Mouse (Mus musculus) spleen, adult 2 months (tissue): ENCODE measurements around the gene Hoxa4. TPM values are rescaled to one million over a fixed set of nuclear protein-coding genes. Genes with fewer than 3 reads are reported as not detected.

Experiments used
- DNase-seq, 2 experiments: peaks; one replicate each; pipeline versions ENCODE4 v3.0.0 to v3.0.0-alpha.2; 2012 to 2021; ENCODE audit warnings: low spot score in 2 of 2, low read depth in 1 of 2
- H3K27ac ChIP-seq: fragments of 200-500 bp; 2 replicates; pipeline ENCODE4 v1.5.1; 2012; ENCODE audit warnings: low read length, inconsistent platforms; ENCODE audit not compliant: insufficient read depth
- H3K27me3 ChIP-seq: fragments of 200-500 bp; 2 replicates; pipeline ENCODE4 v1.6.1; 2012; ENCODE audit warnings: mild to moderate bottlenecking, moderate library complexity, low read length, inconsistent platforms; ENCODE audit not compliant: control insufficient read depth, insufficient read depth
- H3K36me3 ChIP-seq: fragments of 200-500 bp; 2 replicates; pipeline ENCODE4 v1.6.1; 2012; ENCODE audit warnings: mild to moderate bottlenecking, low read length, inconsistent platforms; ENCODE audit not compliant: control insufficient read depth, insufficient read depth
- H3K4me1 ChIP-seq: fragments of 200-500 bp; 2 replicates; pipeline ENCODE4 v1.6.1; 2011; ENCODE audit warnings: inconsistent platforms; ENCODE audit not compliant: control insufficient read depth, insufficient read depth, insufficient read length
- H3K4me3 ChIP-seq: fragments of 200-500 bp; 2 replicates; pipeline ENCODE4 v1.5.1; 2011; ENCODE audit warnings: mild to moderate bottlenecking, inconsistent platforms; ENCODE audit not compliant: insufficient read depth, insufficient read length; ENCODE audit errors: extremely low read depth
- CTCF ChIP-seq: fragments of 200-500 bp; IDR thresholded peaks from 2 replicates; pipeline ENCODE4 v1.5.1; 2011; ENCODE audit warnings: mild to moderate bottlenecking, inconsistent platforms; ENCODE audit not compliant: insufficient read depth, insufficient read length, insufficient replicate concordance; ENCODE audit errors: extremely low read depth
- POLR2A ChIP-seq: fragments of 200-500 bp; IDR thresholded peaks from 2 replicates; pipeline ENCODE4 v1.6.1; 2011; ENCODE audit warnings: low read depth, low read length, inconsistent platforms
- WGBS: fragments of 180-500 bp; shearing (Covaris S2); methylation state at CpG from one replicate; pipeline ENCODE4 v1.1.7; 2018; 5-methylcytosine and 5-hydroxymethylcytosine counted together
- polyA plus RNA-seq: library from polyadenylated mRNA; depleted of rRNA; stranded (reverse); fragments of >200 nt; gene quantifications from 2 replicates; pipeline ENCODE4 v1.2.3, GENCODE M21; 2012

The Hoxa4 gene
- polyA plus RNA-seq, 1 experiment = 0.68 TPM

DNA sequence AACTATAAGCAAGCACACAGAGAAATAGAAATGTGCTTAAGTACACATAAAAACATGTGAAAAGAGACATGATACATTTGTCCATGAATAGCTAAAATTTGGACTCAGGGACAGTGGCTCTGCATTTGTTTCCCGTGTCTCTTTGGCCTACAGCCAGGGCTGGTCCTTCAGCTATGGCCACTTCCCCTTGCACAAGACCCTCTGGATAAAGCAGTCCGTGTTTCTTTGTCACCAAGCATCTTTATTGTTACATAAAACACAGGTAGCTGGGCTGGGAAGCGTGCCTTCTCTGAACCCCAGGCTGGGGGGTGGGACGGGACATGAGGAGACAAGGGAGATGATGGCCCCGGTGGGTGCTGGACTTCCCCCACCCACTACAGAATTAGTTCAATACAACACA lies 22.7 kb upstream of the Hoxa4 start:
- Histone ChIP-seq H3K4me3 (no peak overlapping the region), H3K36me3 (no peaks in the 10 kb centered on the region), H3K4me1 (peaks cover 15% of the 10 kb centered on the region), H3K27ac (no peak overlapping the region), H3K27me3 (peaks cover 46% of the 10 kb centered on the region)
- WGBS = 58% methylated on average over 5 of the region's 5 CpGs
- DNase-seq = no peak
- no peak for TF ChIP-seq POLR2A
- TF ChIP-seq CTCF = no peak

DNA sequence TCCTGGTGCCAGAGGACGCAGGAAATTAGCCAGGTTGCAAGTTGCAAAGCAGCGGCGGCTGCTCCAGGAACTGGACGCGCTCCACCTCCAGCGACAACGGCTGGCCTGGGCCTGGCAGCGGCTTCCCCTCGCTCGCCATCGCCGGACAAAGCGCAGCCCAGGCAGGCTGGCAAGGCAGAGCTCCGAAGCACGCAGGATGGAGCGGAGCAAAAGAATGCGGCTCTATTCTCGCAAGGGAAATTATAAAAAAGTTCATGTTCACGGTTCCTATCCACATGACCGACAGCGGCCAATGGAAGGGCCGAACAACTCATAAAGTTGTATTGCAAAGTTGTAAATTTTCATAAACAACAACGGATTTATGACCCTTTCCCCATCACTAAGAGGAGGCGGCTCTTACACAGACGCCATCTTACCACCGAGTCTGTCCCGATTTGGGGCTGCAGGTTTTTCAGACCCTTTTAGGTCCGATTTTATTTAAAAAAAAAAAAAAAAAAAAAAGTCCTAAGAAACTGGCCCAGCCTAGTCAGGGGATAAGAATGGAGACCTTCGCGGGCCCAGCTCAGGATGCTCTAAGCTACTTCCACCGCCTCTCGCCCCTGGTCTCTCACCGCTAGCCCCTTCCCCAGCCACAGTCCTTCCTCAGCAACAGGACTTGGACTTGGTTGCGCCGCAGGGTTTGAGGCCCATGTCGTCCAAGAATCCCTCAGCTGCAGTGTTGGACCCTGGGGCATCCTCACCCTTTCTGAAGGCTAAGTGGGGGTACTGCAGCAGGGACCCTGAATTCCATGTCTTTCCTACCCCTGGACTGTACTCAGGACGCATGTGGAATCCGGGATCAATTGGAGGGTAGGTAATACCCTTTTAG lies 21.8 kb upstream of the Hoxa4 start, which contains the start of the genes Hoxa3 and Gm28308:
Gene Hoxa3, minus strand, starts transcription at position 218 of the 868 bp plus-strand sequence.
Gene Gm28308, minus strand, starts transcription at position 221 of the 868 bp plus-strand sequence.
- Histone ChIP-seq H3K4me3 (peak within 1 kb of the TSS; percentile 54), H3K27ac (no peak within 1 kb of the TSS), H3K4me1 (peaks cover 15% of the 10 kb centered on the region), H3K36me3 (no peaks in the 10 kb centered on the region), H3K27me3 (peaks cover 40% of the 10 kb centered on the region)
- WGBS = 4% methylated on average over 38 of the region's 38 CpGs
- TF ChIP-seq CTCF = no peak
- no peak for TF ChIP-seq POLR2A
- DNase-seq = no peak

DNA sequence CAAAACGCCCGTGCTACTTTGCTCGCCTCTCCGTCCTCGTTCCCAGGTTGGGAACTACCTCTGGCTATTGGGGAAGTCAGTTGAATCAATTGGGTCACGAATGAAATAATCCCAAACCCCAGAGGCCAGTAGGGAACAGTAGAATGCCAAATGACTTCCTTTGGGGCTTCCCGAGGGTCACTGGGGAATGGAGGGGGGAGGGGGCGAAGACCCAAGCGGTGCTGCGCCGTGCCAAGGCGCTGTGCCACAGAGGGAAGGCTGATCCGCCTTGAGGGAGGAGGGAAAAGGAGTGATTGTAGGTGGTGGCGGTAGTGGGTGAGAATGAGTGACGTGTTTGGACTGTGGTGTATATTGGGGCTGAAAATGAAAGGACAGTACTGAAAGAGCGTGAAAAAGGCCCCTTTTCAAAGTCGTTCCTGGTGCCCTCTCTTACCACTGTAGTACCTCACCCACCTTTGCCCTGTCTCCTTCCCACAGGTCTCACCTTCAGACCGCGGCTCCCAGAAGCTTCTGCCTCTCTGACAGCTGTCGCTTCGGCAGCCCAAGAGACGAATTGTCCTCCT lies 21.1 kb upstream of the Hoxa4 start:
- 1% methylated on average over 22 of the region's 22 CpGs for WGBS
- Histone ChIP-seq H3K4me1 (peaks cover 12% of the 10 kb centered on the region), H3K27me3 (peaks cover 33% of the 10 kb centered on the region), H3K36me3 (no peaks in the 10 kb centered on the region), H3K4me3 (peak overlapping the region; percentile 54), H3K27ac (no peak overlapping the region)
- no peak for DNase-seq
- TF ChIP-seq POLR2A (no peak), CTCF (no peak)

DNA sequence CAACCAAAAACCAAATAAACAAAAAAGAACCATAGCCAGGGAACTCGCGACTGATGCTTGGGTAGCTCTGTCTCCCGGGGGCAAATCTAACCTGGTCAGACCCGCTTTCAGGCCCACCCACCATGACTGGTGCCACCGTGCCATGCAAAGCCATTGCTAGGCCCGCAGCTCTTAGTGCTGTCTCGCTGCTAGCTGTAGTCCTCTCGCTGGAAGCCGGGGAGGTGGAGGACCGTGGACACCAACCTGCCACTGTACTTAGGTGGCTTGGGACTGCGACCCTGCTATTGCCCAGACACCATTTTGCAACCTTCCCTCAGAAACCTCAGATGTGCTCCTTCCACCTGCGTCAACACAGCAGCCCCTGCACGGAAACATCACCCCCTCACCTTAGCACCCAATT lies 20.4 kb upstream of the Hoxa4 start:
- Histone ChIP-seq H3K4me3 (peak overlapping the region; percentile 40; the same call in 1 of the 2 replicates), H3K4me1 (peaks cover 7% of the 10 kb centered on the region), H3K27ac (no peak overlapping the region), H3K27me3 (peaks cover 26% of the 10 kb centered on the region), H3K36me3 (no peaks in the 10 kb centered on the region)
- no peak for DNase-seq
- WGBS = 2% methylated on average over 13 of the region's 13 CpGs
- TF ChIP-seq CTCF (no peak), POLR2A (no peak)

DNA sequence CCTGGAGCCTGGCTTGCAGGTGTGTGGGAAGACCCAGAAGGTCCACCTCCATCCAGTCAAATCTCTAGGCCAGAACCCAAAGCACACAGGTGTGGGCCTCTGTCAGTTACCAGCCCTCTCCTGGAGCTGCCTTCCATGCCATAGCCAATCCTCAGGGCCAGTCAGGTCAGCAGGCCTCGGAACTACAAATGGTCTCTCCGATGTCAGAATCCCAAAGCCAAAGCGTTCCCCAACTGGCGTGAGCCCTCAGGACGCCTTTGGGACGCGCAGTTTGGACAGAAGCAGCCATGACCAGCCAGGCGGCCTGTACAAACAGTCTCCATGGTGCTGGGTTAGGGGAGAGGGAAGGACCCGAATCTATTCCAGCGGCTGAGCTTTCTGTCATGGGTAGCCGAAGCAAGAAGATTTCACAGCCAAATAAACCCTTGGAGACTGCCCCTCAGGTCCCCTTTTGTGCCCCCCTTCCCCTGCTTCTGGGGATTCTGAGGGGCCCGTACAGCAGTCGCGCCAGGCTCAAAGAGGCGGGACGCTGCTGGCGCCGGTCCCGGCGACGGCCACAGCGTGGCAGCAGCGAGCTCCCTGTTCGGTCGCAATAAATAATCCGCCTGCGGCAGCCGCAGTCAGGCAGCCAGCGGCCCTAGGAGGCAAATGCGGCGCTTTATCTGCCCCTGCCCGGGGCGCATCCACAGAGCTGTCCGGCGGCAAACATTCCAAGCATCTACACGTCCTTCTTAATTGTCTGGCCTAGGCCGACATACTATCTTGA lies 19.8 kb upstream of the Hoxa4 start:
- peak overlapping the region; percentile 40; the same call in 1 of the 2 replicates for H3K4me3 ChIP-seq
- no peak for TF ChIP-seq POLR2A
- peak; percentile 76 for TF ChIP-seq CTCF
- WGBS = 3% methylated on average over 37 of the region's 37 CpGs
- no peaks in the 10 kb centered on the region for H3K36me3 ChIP-seq
- H3K27ac ChIP-seq = no peak overlapping the region
- peaks cover 24% of the 10 kb centered on the region for H3K27me3 ChIP-seq
- H3K4me1 ChIP-seq = peaks cover 3% of the 10 kb centered on the region
- peak in 1 of 2 experiments; percentile 64 for DNase-seq

DNA sequence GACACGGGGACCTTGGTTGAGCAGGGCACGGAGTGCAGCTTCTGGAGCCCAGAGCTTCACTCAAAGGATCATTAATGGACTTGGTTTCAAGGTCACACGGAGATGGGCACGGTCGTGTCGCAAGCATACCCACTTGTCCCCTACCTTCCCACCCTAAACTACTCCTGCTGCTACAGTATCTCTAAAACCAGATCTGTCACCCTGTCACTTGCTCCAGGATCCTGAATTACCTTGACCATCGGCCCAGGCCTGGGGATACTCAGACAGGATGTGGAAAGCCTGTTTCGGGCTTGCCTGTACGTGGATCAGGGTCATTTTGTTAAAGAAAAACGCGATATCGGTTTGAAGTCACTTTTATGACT lies 18.1 kb upstream of the Hoxa4 start:
- H3K4me3 ChIP-seq = no peak overlapping the region
- peaks cover 3% of the 10 kb centered on the region for H3K4me1 ChIP-seq
- no peak for TF ChIP-seq POLR2A
- no peak for TF ChIP-seq CTCF
- H3K36me3 ChIP-seq = no peaks in the 10 kb centered on the region
- H3K27ac ChIP-seq = no peak overlapping the region
- no peak for DNase-seq
- 51% methylated on average over 12 of the region's 12 CpGs for WGBS
- H3K27me3 ChIP-seq = peaks cover 16% of the 10 kb centered on the region
